Mouse (Mus musculus) mouse embryonic stem cell (cell line): ENCODE measurements around the gene Actr2.

ENCODE experiments used
- in situ Hi-C, 2 experiments: fragments of 300-500 bp; cut with MboI; formaldehyde crosslinking; loops; 1 replicate in 1 of 2; 3 replicates in 1 of 2; pipeline ENCODE4 v1.14.3; 2019 to 2020; ENCODE audit warnings: low sequenced_read_pairs in 2 of 2, low pct_unique_long_range_greater_than_20kb in 1 of 2, mixed read lengths in 1 of 2; ENCODE audit not compliant: unreplicated experiment in 1 of 2

Actr2 gene

DNA sequence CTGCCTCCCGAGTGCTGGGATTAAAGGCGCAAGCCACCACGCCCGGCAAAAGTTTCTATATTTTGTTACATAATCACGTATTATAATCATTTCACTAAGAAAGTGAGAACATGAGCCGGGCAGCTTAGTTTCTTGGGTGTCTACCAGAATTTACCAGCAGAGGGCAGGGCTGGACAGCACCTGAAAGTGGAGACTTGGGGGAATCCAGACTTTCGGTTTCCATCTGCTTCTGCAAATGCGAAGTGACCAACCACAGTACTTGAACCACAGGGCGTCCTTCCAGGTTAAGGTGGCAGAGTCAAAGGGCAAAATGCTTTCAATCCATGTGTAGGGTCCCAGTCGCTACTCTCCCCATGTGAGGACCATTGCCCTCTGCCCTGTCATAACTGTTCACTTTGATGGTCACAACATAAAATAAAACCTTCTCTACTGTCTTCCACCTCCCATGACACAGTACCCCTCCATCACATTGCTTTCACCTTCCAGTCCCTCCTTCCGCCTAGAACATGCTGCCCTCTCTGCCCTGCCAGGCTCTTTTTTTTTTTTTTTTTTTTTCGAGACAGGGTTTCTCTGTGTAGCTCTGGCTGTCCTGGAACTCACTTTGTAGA is 20.3 kb upstream of the Actr2 start:
- in situ Hi-C loops = loop anchor here (10.0 to 25.0 kb wide), 2 partner anchors 112 to 279 kb away; partner anchors contain the start of gene Cep68 (in 1 of the 2)

- in situ Hi-C loops = loop anchor here in 1 of 2 experiments (25.0 kb wide), 1 partner anchor 285 kb away; no protein-coding TSS in a partner anchor
Measured at GRCm38 (mm10) chr11:20126673-20127516, 14.2 kb upstream of the Actr2 start.

- in situ Hi-C loops = loop anchor here in 1 of 2 experiments (25.0 kb wide), 1 partner anchor 287 kb away; no protein-coding TSS in a partner anchor
Measured at GRCm38 (mm10) chr11:20125423-20125822, 12.7 kb upstream of the Actr2 start.

- in situ Hi-C loops = no loop called here
Measured at GRCm38 (mm10) chr11:20116701-20117100, 4.0 kb upstream of the Actr2 start.

DNA sequence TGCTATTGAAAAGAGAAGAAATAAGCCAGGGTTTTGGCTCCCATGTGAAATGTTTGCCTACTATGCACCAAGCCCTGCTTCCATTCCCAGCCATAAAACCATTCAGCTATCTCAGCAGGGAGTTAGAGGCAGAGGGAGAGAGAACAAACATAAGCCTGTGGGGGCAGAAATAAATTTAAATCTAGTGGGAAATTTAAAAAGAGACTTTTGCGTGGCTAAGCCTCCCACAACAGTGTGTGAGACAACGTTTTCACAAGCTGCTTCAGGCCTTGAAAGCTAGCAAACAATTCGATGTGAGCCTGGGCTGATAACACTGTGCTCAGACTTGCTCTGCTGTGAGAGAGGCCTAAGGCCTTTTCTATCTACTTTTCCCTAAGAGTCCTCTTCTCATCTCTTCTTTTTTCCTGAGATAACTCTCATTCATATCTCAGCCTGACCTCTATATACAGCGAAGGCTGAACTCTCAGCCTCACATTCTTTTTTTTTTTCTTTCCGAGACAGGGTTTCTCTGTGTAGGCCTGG is 3.4 kb upstream of the Actr2 start:
- in situ Hi-C loops = no loop called here

DNA sequence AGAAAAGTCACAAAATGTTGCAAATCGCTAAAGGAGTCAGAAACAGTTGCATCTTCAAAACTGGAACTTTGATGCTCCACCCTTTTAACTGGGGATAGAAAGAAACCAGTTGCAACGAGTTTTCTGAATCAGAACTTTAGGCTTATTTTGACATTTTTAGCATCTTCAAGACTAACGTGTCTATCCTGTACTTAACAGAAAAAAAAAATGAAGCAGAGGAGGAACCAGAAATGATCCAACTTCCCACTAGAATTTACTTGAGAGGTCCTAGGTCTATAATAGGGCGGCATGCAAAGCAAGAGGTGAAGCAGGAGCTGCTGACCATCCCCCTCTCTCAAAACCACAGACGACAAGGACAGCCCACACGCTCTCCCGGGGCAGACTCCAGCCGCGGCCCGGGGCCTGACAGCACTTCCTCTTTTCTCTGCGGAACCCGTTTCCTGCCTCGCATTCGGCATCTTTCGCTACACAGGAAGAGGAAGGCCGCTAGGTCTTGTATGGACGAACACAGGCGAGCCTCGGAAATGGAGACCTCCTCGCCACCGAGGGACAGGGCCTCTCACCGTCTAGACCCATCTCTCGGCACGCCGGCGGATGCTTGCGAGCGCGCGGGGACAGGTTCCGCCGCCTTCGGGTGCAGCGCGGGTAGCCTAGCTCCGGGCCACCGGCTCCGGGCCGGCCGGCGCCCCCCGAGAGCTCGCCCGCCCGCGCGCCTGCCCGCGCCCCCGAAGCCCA is 540 bp downstream of the Actr2 start:
- in situ Hi-C loops = no loop called here

DNA sequence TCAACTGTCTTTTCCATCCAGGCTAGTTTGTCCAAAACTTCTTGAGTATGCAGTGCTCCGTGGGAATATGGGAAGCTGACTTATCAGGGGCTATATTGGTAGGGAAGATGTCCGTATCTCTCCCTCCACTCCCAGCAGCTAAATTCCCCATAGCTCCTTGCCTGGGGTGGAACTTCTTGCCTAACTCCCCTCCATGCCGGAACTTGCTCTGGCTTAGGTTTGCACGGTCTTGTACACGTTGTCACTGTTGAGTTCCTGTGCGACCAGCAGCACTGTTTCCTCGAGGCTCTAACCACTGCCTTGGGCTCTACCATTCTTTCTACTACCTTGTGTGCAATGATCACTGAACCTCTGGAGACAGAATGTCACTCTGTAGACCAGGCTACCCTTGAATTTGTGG is 4.6 kb downstream of the Actr2 start:
- in situ Hi-C loops = no loop called here

DNA sequence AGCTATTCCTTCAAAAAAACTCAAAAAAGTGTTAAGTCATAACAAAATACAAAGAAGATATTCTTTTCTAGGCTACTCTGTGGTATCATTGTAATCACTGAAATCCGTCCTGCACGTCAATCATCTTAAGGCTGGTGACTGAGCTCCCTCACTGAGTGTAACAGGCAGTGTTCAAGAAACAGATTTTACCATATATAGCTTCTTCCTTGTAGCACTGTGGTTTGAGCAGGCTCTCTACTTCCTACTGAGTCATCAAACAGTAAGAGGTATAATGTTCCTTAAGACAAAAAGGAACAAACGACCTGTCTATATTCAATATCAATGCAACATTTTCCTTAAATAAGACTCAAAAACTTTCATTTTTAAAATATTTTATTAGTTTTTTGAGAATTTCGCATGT is 5.0 kb downstream of the Actr2 start:
- in situ Hi-C loops = no loop called here

DNA sequence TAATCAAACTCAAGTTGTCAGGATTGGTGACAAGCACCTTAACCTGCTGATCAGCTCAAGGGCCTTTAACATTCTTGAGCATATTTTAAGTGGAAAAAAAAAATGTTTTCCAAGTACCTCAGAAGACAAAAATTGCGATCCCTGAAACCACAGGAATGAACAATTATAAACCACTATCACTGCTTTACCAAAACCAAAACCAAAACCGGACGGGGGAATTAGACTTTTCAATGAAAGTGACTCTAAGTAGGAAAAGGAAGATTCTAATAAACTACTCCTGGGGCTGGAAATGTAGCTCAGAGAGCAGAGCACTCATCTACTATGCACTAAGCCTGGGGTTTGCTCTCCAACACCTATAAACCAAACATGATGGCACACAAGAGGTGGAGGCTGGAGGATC is 5.8 kb downstream of the Actr2 start:
- in situ Hi-C loops = no loop called here

GRCm38 (mm10) chr11:20103949-20104348 is 8.8 kb downstream of the Actr2 start:
- in situ Hi-C loops = no loop called here

GRCm38 (mm10) chr11:20086306-20086705 is 26.4 kb downstream of the Actr2 start:
- in situ Hi-C loops = no loop called here

DNA sequence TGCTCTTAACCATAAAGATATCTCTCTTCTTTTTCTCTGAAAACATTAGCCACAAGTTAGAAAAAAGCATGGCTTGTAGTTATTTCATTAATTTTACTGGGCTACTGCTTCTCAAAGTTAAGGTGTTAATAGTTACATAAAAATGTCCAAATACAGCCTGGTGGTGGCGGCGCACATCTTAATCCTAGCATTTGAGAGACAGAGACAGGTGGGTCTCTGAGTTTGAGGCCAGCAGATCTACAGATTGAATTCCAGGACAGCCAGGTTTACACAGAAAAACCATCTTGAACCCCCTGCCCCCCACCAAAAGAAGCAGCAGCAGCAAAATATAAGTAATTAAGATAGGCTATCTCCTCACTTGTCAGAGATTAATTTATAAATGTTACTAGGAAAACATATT is 27.1 kb downstream of the Actr2 start:
- in situ Hi-C loops = no loop called here

DNA sequence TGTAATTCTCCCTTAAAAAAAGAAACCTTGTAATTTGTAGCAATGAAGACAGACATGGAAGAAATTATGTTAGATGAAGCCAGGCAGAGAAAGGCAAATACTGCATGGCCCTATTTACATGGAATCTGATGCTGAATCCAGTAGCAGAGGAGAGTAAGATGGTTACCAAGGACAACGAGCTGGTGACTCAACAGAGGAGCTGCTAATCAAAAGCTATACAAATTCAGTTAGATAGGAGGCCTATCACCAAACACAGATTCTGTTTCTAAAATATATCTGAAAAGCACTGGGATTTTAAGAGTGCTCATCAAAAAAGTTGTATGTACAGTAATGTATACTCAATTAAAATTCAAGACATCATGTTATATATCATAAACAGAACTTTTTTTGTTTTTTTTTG is 37.3 kb downstream of the Actr2 start:
- in situ Hi-C loops = no loop called here

DNA sequence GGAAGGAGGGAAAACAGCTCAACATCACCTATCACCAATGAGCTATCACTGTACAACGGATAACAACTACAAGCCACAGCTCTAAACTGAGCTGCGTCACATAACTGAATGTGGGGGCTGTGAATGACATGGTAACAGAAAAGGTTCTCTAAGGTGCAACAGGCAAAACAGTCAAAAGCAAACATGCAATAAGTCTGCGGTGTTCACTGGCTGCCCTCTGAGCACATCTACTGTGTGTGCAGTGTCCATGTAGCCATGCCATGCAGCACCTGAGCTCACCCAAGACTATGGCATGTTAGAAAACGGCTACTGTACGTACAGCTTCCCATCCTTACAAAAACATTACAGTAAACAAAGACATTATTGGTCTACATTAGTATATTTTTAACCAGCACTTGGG is 39.9 kb downstream of the Actr2 start:
- in situ Hi-C loops = no loop called here

DNA sequence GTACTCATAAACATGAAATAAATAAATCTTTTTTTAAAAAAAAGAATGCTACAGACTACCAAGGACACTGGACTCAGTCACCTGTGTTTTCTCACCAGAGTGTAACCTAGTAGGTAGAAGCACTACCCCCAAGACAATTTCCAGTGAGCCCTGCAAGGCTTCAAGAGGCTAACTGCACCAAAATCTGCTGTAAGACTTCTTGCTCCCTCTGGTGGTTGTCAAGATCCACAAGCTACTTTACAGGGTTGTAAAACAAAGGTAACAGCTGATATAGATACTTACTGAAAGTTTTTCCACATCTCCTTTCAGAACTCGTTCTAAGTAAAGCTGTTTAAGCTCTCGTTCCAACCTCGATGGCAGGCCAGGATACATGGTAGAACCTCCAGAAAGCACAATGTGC is 40.5 kb downstream of the Actr2 start:
- in situ Hi-C loops = no loop called here

- in situ Hi-C loops = no loop called here
Measured at GRCm38 (mm10) chr11:20068346-20069004, 44.2 kb downstream of the Actr2 start.

DNA sequence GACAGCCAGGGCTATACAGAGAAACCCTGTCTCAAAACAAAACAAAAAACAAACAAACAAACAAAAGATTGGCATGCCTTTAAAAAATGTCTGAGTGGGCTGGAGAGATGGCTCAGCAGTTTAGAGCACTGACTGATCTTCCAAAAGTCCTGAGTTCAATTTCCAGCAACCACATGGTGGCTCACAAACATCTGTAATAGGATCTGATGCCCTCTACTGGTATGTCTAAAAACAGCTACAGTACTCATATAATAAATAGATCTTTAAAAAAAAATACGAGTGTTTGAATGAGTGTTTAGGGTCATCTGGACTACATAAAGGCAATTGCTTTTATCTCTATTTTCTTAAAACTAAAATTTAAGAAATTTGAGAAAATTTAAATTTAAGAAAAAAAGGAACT is 45.2 kb downstream of the Actr2 start:
- in situ Hi-C loops = no loop called here

- in situ Hi-C loops = no loop called here
Measured at GRCm38 (mm10) chr11:20066106-20066505, 46.6 kb downstream of the Actr2 start.

GRCm38 (mm10) chr11:20064926-20065325 is 47.8 kb downstream of the Actr2 start:
- in situ Hi-C loops = no loop called here
